ENCODE assay signal across 8 mouse cellular contexts in genomic region chr10:59977715-59978343, GRCm38 (mm10). TPM values are rescaled to one million over a fixed set of nuclear protein-coding genes. Genes with fewer than 3 reads are reported as not detected.
DNase-seq lines count a peak whose midpoint lies in the region; ATAC-seq lines count a peak whose summit lies in the region.

No protein-coding gene starts in this region.

- H3K4me1 ChIP-seq in forebrain, embryonic 12.5 days = peaks cover 33% of the 10 kb centered on the region
- H3K4me1 ChIP-seq in forebrain, embryonic 14.5 days (ENCODE audit: control insufficient read depth, insufficient read depth, low read length) = peaks cover 20% of the 10 kb centered on the region
- peaks cover 50% of the 10 kb centered on the region for H3K4me1 ChIP-seq in midbrain, embryonic 10.5 days
- H3K4me1 ChIP-seq in midbrain, embryonic 11.5 days (ENCODE audit: control insufficient read depth, insufficient read depth, low read length) = peaks cover 14% of the 10 kb centered on the region
- peaks cover 36% of the 10 kb centered on the region for H3K4me1 ChIP-seq in hindbrain, embryonic 15.5 days (replicated peaks)
- peaks cover 38% of the 10 kb centered on the region for H3K4me1 ChIP-seq in stomach, embryonic 14.5 days (ENCODE audit: control insufficient read depth, insufficient read depth, low read length)

- ATAC-seq in forebrain, embryonic 12.5 days (ENCODE audit: low FRiP score) = no peak
- no peak for ATAC-seq in forebrain, embryonic 14.5 days
- no peak for ATAC-seq in midbrain, embryonic 11.5 days (ENCODE audit: low FRiP score)
- ATAC-seq in hindbrain, embryonic 15.5 days (ENCODE audit: low FRiP score, low read depth) = no peak
- no peak for ATAC-seq in stomach, embryonic 14.5 days (ENCODE audit: insufficient number of reproducible peaks, insufficient read depth, low FRiP score, low read depth)
- ATAC-seq in megakaryocyte progenitor cell, adult 5-6 weeks (replicated peaks; ENCODE audit: poor library complexity) = no peak

- H3K9me3 ChIP-seq in forebrain, embryonic 12.5 days = no peaks in the 10 kb centered on the region
- H3K9me3 ChIP-seq in forebrain, embryonic 14.5 days (replicated peaks; ENCODE audit: control insufficient read depth, low read length) = no peaks in the 10 kb centered on the region
- H3K9me3 ChIP-seq in midbrain, embryonic 10.5 days (replicated peaks) = no peaks in the 10 kb centered on the region
- H3K9me3 ChIP-seq in midbrain, embryonic 11.5 days (ENCODE audit: control insufficient read depth, low read length) = no peaks in the 10 kb centered on the region
- no peaks in the 10 kb centered on the region for H3K9me3 ChIP-seq in hindbrain, embryonic 15.5 days
- H3K9me3 ChIP-seq in stomach, embryonic 14.5 days (ENCODE audit: control insufficient read depth, low read depth, low read length) = no peaks in the 10 kb centered on the region

- H3K27me3 ChIP-seq in forebrain, embryonic 12.5 days = no peaks in the 10 kb centered on the region
- no peaks in the 10 kb centered on the region for H3K27me3 ChIP-seq in forebrain, embryonic 14.5 days (replicated peaks; ENCODE audit: control insufficient read depth, insufficient read depth, low read length)
- no peaks in the 10 kb centered on the region; the same call in 1 of the 2 replicates for H3K27me3 ChIP-seq in midbrain, embryonic 10.5 days (ENCODE audit: low read depth, poor library complexity, severe bottlenecking)
- no peaks in the 10 kb centered on the region for H3K27me3 ChIP-seq in midbrain, embryonic 11.5 days (ENCODE audit: control insufficient read depth, insufficient read depth, low read length)
- no peaks in the 10 kb centered on the region for H3K27me3 ChIP-seq in hindbrain, embryonic 15.5 days
- H3K27me3 ChIP-seq in stomach, embryonic 14.5 days (ENCODE audit: control insufficient read depth, insufficient read depth, low read length) = no peaks in the 10 kb centered on the region

- WGBS in forebrain, embryonic 12.5 days = 90% methylated on average over 5 of the region's 5 CpGs
- WGBS in forebrain, embryonic 14.5 days = 94% methylated on average over 5 of the region's 5 CpGs
- WGBS in midbrain, embryonic 10.5 days = 91% methylated on average over 5 of the region's 5 CpGs
- 87% methylated on average over 5 of the region's 5 CpGs for WGBS in midbrain, embryonic 11.5 days
- 85% methylated on average over 5 of the region's 5 CpGs for WGBS in hindbrain, embryonic 15.5 days
- 91% methylated on average over 5 of the region's 5 CpGs for WGBS in stomach, embryonic 14.5 days

- H3K27ac ChIP-seq in forebrain, embryonic 12.5 days = peak overlapping the region; percentile 42; the same call in 1 of the 2 replicates
- no peak overlapping the region for H3K27ac ChIP-seq in forebrain, embryonic 14.5 days (ENCODE audit: low read depth, low read length)
- H3K27ac ChIP-seq in midbrain, embryonic 10.5 days (replicated peaks) = peak overlapping the region; percentile 66
- no peak overlapping the region for H3K27ac ChIP-seq in midbrain, embryonic 11.5 days (ENCODE audit: low read depth, low read length)
- peak overlapping the region; percentile 63 for H3K27ac ChIP-seq in hindbrain, embryonic 15.5 days (replicated peaks)
- peak overlapping the region; percentile 77; the same call in 1 of the 2 replicates for H3K27ac ChIP-seq in stomach, embryonic 14.5 days (ENCODE audit: low read length)

- no peak for DNase-seq in forebrain, embryonic 14.5 days (ENCODE audit: low spot score)
- no peak for DNase-seq in midbrain, embryonic 10.5 days (ENCODE audit: low spot score)
- DNase-seq in midbrain, embryonic 11.5 days (ENCODE audit: low spot score, missing footprints) = no peak
- DNase-seq in MN1 (ENCODE audit: low spot score) = no peak

- H3K9ac ChIP-seq in forebrain, embryonic 12.5 days = no peak overlapping the region
- H3K9ac ChIP-seq in forebrain, embryonic 14.5 days (ENCODE audit: low read length) = no peak overlapping the region
- no peak overlapping the region for H3K9ac ChIP-seq in midbrain, embryonic 11.5 days (ENCODE audit: low read length)
- H3K9ac ChIP-seq in hindbrain, embryonic 15.5 days = no peak overlapping the region
- no peak overlapping the region for H3K9ac ChIP-seq in stomach, embryonic 14.5 days (replicated peaks; ENCODE audit: low read depth, low read length)

- H3K36me3 ChIP-seq in forebrain, embryonic 12.5 days (replicated peaks) = no peaks in the 10 kb centered on the region
- H3K36me3 ChIP-seq in forebrain, embryonic 14.5 days (ENCODE audit: control insufficient read depth, insufficient read depth, low read length) = no peaks in the 10 kb centered on the region
- H3K36me3 ChIP-seq in midbrain, embryonic 10.5 days = peaks cover 6% of the 10 kb centered on the region; the same call in 1 of the 2 replicates
- H3K36me3 ChIP-seq in midbrain, embryonic 11.5 days (ENCODE audit: control insufficient read depth, insufficient read depth, low read length) = no peaks in the 10 kb centered on the region
- H3K36me3 ChIP-seq in hindbrain, embryonic 15.5 days = no peaks in the 10 kb centered on the region
- no peaks in the 10 kb centered on the region; the same call in 1 of the 2 replicates for H3K36me3 ChIP-seq in stomach, embryonic 14.5 days (ENCODE audit: control insufficient read depth, insufficient read depth, low read length)

- no peak overlapping the region for H3K4me3 ChIP-seq in forebrain, embryonic 12.5 days (replicated peaks)
- no peak overlapping the region for H3K4me3 ChIP-seq in forebrain, embryonic 14.5 days (ENCODE audit: low read depth, low read length)
- H3K4me3 ChIP-seq in midbrain, embryonic 10.5 days = no peak overlapping the region
- no peak overlapping the region for H3K4me3 ChIP-seq in midbrain, embryonic 11.5 days (ENCODE audit: low read depth, low read length)
- no peak overlapping the region for H3K4me3 ChIP-seq in hindbrain, embryonic 15.5 days
- H3K4me3 ChIP-seq in stomach, embryonic 14.5 days (ENCODE audit: low read depth, low read length) = no peak overlapping the region

- H3K4me2 ChIP-seq in forebrain, embryonic 12.5 days = no peak overlapping the region
- no peak overlapping the region for H3K4me2 ChIP-seq in forebrain, embryonic 14.5 days (ENCODE audit: low read length)
- no peak overlapping the region for H3K4me2 ChIP-seq in midbrain, embryonic 11.5 days
- no peak overlapping the region for H3K4me2 ChIP-seq in hindbrain, embryonic 15.5 days
- no peak overlapping the region for H3K4me2 ChIP-seq in stomach, embryonic 14.5 days (replicated peaks; ENCODE audit: low read depth, low read length)

RNA-seq across cellular contexts. Expression of gene Ascc1, which starts 24.8 kb away (rescaled TPM):
- polyA plus RNA-seq in forebrain, embryonic 12.5 days (2016; fragmentation: Nextera tagmentation; extraction: Ambion mirVana) = 38.5 and 38.6 TPM in 2 replicates
- 45.4 and 50.2 TPM in 2 replicates for polyA plus RNA-seq in forebrain, embryonic 14.5 days (2014; fragmentation: Nextera tagmentation; extraction: Ambion mirVana)
- polyA plus RNA-seq in midbrain, embryonic 10.5 days (2016; fragmentation: Nextera tagmentation; extraction: Ambion mirVana) = 34.4 and 35.5 TPM in 2 replicates
- 42.5 and 43.6 TPM in 2 replicates for polyA plus RNA-seq in midbrain, embryonic 11.5 days (2014; fragmentation: Nextera tagmentation; extraction: Ambion mirVana)
- 46.4 and 49.1 TPM in 2 replicates for polyA plus RNA-seq in hindbrain, embryonic 15.5 days (2015; fragmentation: Nextera tagmentation; extraction: Ambion mirVana)
- 44.0 and 46.6 TPM in 2 replicates for polyA plus RNA-seq in stomach, embryonic 14.5 days (2014; fragmentation: Nextera tagmentation; extraction: Ambion mirVana)
- 38.3 and 38.9 TPM in 2 replicates for total RNA-seq in megakaryocyte progenitor cell, adult 5-6 weeks (2015)
- 27.8 and 33.2 TPM in 2 replicates for total RNA-seq in megakaryocyte progenitor cell, adult 5-6 weeks (2017)

RNA-seq across cellular contexts. Expression of gene Anapc16, which starts 25.1 kb away (rescaled TPM):
- polyA plus RNA-seq in forebrain, embryonic 12.5 days (2016; fragmentation: Nextera tagmentation; extraction: Ambion mirVana) = 100 and 106 TPM in 2 replicates
- 96.5 and 99.7 TPM in 2 replicates for polyA plus RNA-seq in forebrain, embryonic 14.5 days (2014; fragmentation: Nextera tagmentation; extraction: Ambion mirVana)
- polyA plus RNA-seq in midbrain, embryonic 10.5 days (2016; fragmentation: Nextera tagmentation; extraction: Ambion mirVana) = 111 and 113 TPM in 2 replicates
- 87.2 and 98.5 TPM in 2 replicates for polyA plus RNA-seq in midbrain, embryonic 11.5 days (2014; fragmentation: Nextera tagmentation; extraction: Ambion mirVana)
- polyA plus RNA-seq in hindbrain, embryonic 15.5 days (2015; fragmentation: Nextera tagmentation; extraction: Ambion mirVana) = 106 and 120 TPM in 2 replicates
- polyA plus RNA-seq in stomach, embryonic 14.5 days (2014; fragmentation: Nextera tagmentation; extraction: Ambion mirVana) = 116 and 118 TPM in 2 replicates
- 54.5 and 55.9 TPM in 2 replicates for total RNA-seq in megakaryocyte progenitor cell, adult 5-6 weeks (2015)
- total RNA-seq in megakaryocyte progenitor cell, adult 5-6 weeks (2017) = 32.6 and 35.1 TPM in 2 replicates

RNA-seq across cellular contexts. Expression of gene Ddit4, which starts 26.2 kb away (rescaled TPM):
- 58.9 and 61.6 TPM in 2 replicates for polyA plus RNA-seq in forebrain, embryonic 12.5 days (2016; fragmentation: Nextera tagmentation; extraction: Ambion mirVana)
- polyA plus RNA-seq in forebrain, embryonic 14.5 days (2014; fragmentation: Nextera tagmentation; extraction: Ambion mirVana) = 10.2 and 11.1 TPM in 2 replicates
- polyA plus RNA-seq in midbrain, embryonic 10.5 days (2016; fragmentation: Nextera tagmentation; extraction: Ambion mirVana) = 31.8 and 31.9 TPM in 2 replicates
- polyA plus RNA-seq in midbrain, embryonic 11.5 days (2014; fragmentation: Nextera tagmentation; extraction: Ambion mirVana) = 4.1 and 4.5 TPM in 2 replicates
- 68.9 and 71.1 TPM in 2 replicates for polyA plus RNA-seq in hindbrain, embryonic 15.5 days (2015; fragmentation: Nextera tagmentation; extraction: Ambion mirVana)
- polyA plus RNA-seq in stomach, embryonic 14.5 days (2014; fragmentation: Nextera tagmentation; extraction: Ambion mirVana) = 2.5 and 3.0 TPM in 2 replicates
- 0.37 and 2.4 TPM in 2 replicates for total RNA-seq in megakaryocyte progenitor cell, adult 5-6 weeks (2015)
- 0.41 and 0.42 TPM in 2 replicates for total RNA-seq in megakaryocyte progenitor cell, adult 5-6 weeks (2017)

Comparison
In these comparisons a context has a peak if more than half of its experiments do, and no peak if none do; other contexts are left out.
1. H3K27ac ChIP-seq: peak in forebrain, embryonic 12.5 days (single experiment), midbrain, embryonic 10.5 days (single experiment), hindbrain, embryonic 15.5 days (single experiment) and stomach, embryonic 14.5 days (single experiment); none in forebrain, embryonic 14.5 days (single experiment) and midbrain, embryonic 11.5 days (single experiment).